Mouse (Mus musculus) MEL (cell line): ENCODE measurements at regions not wholly inside any gene's neighbourhood (a gene's known extent, or its start where the extent isn't known, plus 50 kb on each side); places are given as distances from the start of the nearest gene placed in this dataset.

Source experiments
- CHD1 ChIP-seq: IDR thresholded peaks from 2 replicates; pipeline ENCODE4 v1.6.1; 2012; ENCODE audit warnings: low read depth, mild to moderate bottlenecking, inconsistent platforms, low read length, improper control_type of control experiment
- CHD2 ChIP-seq: IDR thresholded peaks from 2 replicates; pipeline ENCODE4 v1.6.1; 2011; ENCODE audit warnings: low read length, improper control_type of control experiment
- CTCF ChIP-seq, 3 experiments: IDR thresholded peaks in 2 of 3; conservative IDR thresholded peaks in 1 of 3; 2 replicates each; pipeline ENCODE4 v1.5.1; 2011 to 2012; ENCODE audit warnings: low read length in 3 of 3, low read depth in 2 of 3, mild to moderate bottlenecking in 2 of 3, improper control_type of control experiment in 1 of 3, inconsistent platforms in 1 of 3, mixed read lengths in 1 of 3, moderate library complexity in 1 of 3; ENCODE audit not compliant: control insufficient read depth in 1 of 3, insufficient read depth in 1 of 3, poor library complexity in 1 of 3, severe bottlenecking in 1 of 3
- JUND ChIP-seq: IDR thresholded peaks from 2 replicates; pipeline ENCODE4 v1.6.1; 2011; ENCODE audit warnings: low read depth, mild to moderate bottlenecking, improper control_type of control experiment, low read length
- KAT2A ChIP-seq: conservative IDR thresholded peaks from 2 replicates; pipeline ENCODE4 v1.6.1; 2012; ENCODE audit warnings: low read depth, low read length, improper control_type of control experiment, inconsistent platforms
- MAFK ChIP-seq: IDR thresholded peaks from 2 replicates; pipeline ENCODE4 v1.6.1; 2011; ENCODE audit warnings: low read depth, mild to moderate bottlenecking, low read length, improper control_type of control experiment, borderline replicate concordance
- MAX ChIP-seq: IDR thresholded peaks from 2 replicates; pipeline ENCODE4 v1.6.1; 2011; ENCODE audit warnings: low read length, improper control_type of control experiment
- NELFE ChIP-seq: IDR thresholded peaks from 2 replicates; pipeline ENCODE4 v1.6.1; 2011; ENCODE audit warnings: low read depth, low read length, improper control_type of control experiment
- POLR2A ChIP-seq, 2 experiments: IDR thresholded peaks; 2 replicates each; pipeline ENCODE4 v1.6.1; 2011 to 2012; ENCODE audit warnings: low read length in 2 of 2, mild to moderate bottlenecking in 2 of 2, control low read depth in 1 of 2, improper control_type of control experiment in 1 of 2, low read depth in 1 of 2, moderate library complexity in 1 of 2; ENCODE audit not compliant: control insufficient read depth in 1 of 2, insufficient read depth in 1 of 2, poor library complexity in 1 of 2
- TCF12 ChIP-seq: IDR thresholded peaks from 2 replicates; pipeline ENCODE4 v1.6.1; 2014; ENCODE audit warnings: low read depth, mild to moderate bottlenecking, inconsistent platforms, low read length, improper control_type of control experiment, moderate library complexity
- USF1 ChIP-seq: IDR thresholded peaks from 2 replicates; pipeline ENCODE4 v1.6.1; 2014; ENCODE audit warnings: low read depth, mild to moderate bottlenecking, inconsistent platforms, low read length, improper control_type of control experiment, moderate library complexity
- USF2 ChIP-seq, 2 experiments: IDR thresholded peaks; 2 replicates each; pipeline ENCODE4 v1.6.1; 2011 to 2012; ENCODE audit warnings: improper control_type of control experiment in 2 of 2, low read length in 2 of 2, borderline replicate concordance in 1 of 2, inconsistent platforms in 1 of 2, low read depth in 1 of 2, mild to moderate bottlenecking in 1 of 2; ENCODE audit not compliant: insufficient read depth in 1 of 2
- ZKSCAN1 ChIP-seq: IDR thresholded peaks from 2 replicates; pipeline ENCODE4 v1.6.1; 2012; ENCODE audit warnings: low read depth, mild to moderate bottlenecking, inconsistent platforms, low read length, improper control_type of control experiment, moderate library complexity
- ZNF384 ChIP-seq: IDR thresholded peaks from 2 replicates; pipeline ENCODE4 v1.6.1; 2012; ENCODE audit warnings: low read depth, mild to moderate bottlenecking, inconsistent platforms, low read length, improper control_type of control experiment

GRCm38 (mm10) chr1:194363917-194364316 is 254.1 kb upstream of the Plxna2 start:
- no peak for TF ChIP-seq CHD1
- no peak for TF ChIP-seq POLR2A (IDR thresholded peaks at IDR 0.05; ENCODE audit: control insufficient read depth in 1 of 2, insufficient read depth in 1 of 2, low read depth in 1 of 2, low read length in 2 of 2, poor library complexity in 1 of 2)
- no peak for TF ChIP-seq USF1
- TF ChIP-seq NELFE, result no peak
- TF ChIP-seq ZNF384, result no peak
- no peak for TF ChIP-seq JUND
- no peak for TF ChIP-seq TCF12
- TF ChIP-seq MAFK, result no peak
- TF ChIP-seq CTCF (IDR thresholded peaks at IDR 0.05 in 2 of 3, conservative IDR thresholded peaks at IDR 0.05 in 1 of 3; ENCODE audit: control insufficient read depth in 1 of 3, insufficient read depth in 1 of 3, low read depth in 2 of 3, low read length in 3 of 3, poor library complexity in 1 of 3, severe bottlenecking in 1 of 3), result no peak
- TF ChIP-seq ZKSCAN1, result no peak
- no peak for TF ChIP-seq KAT2A
- TF ChIP-seq CHD2, result no peak
- TF ChIP-seq MAX, result no peak
- no peak for TF ChIP-seq USF2 (IDR thresholded peaks at IDR 0.05; ENCODE audit: borderline replicate concordance in 1 of 2, insufficient read depth in 1 of 2, low read depth in 1 of 2, low read length in 2 of 2)
